Mouse (Mus musculus): ENCODE results near the gene Apobr. TPM values are rescaled to one million over a fixed set of nuclear protein-coding genes. Genes with fewer than 3 reads are reported as not detected.

Gene Apobr
- 0.34 and 0.61 TPM in 2 replicates for polyA plus RNA-seq (2014; fragmentation: Nextera tagmentation; extraction: Ambion mirVana)

- no peaks in the 10 kb centered on the region; the same call in 1 of the 2 replicates for H3K27me3 ChIP-seq (ENCODE audit: control insufficient read depth, insufficient read depth, low read length)
- no peaks in the 10 kb centered on the region for H3K36me3 ChIP-seq (ENCODE audit: control insufficient read depth, insufficient read depth, low read length)
- ATAC-seq (ENCODE audit: insufficient number of reproducible peaks, low FRiP score, low TSS enrichment, low read depth) (no peak), DNase-seq (ENCODE audit: low spot score) (no peak)
- 0 out of 2 replicates have a peak, but pooled peaks cover 3% of the 10 kb centered on the region for H3K4me1 ChIP-seq (ENCODE audit: control insufficient read depth, insufficient read depth, low read length)
- no peak within 1 kb of the TSS for H3K9ac ChIP-seq (ENCODE audit: low read length)
- H3K4me2 ChIP-seq (ENCODE audit: low read depth, severe bottlenecking): peak within 1 kb of the TSS; percentile 84
- no peak within 1 kb of the TSS for H3K4me3 ChIP-seq (ENCODE audit: low read depth, low read length)
- H3K27ac ChIP-seq (replicated peaks; ENCODE audit: low read depth, low read length): no peak within 1 kb of the TSS
- 69% methylated on average over 8 of the region's 8 CpGs for WGBS
- no peaks in the 10 kb centered on the region for H3K9me3 ChIP-seq (ENCODE audit: control insufficient read depth, low read length)
Measured at GRCm38 (mm10) chr7:126584506-126584977, at the start of gene Apobr. Gene Apobr (plus strand): TSS chr7:126584942.

GRCm38 (mm10) chr7:126535766-126536165 is 49.0 kb upstream of the Apobr start:
- WGBS: 3% methylated on average over 28 of the region's 28 CpGs
- DNase-seq (ENCODE audit: low spot score): peak; percentile 65
- Histone ChIP-seq H3K4me2 (ENCODE audit: low read depth, severe bottlenecking) (peak overlapping the region; percentile 77), H3K27ac (replicated peaks; ENCODE audit: low read depth, low read length) (no peak overlapping the region), H3K4me3 (ENCODE audit: low read depth, low read length) (peak overlapping the region; percentile 39), H3K36me3 (ENCODE audit: control insufficient read depth, insufficient read depth, low read length) (no peaks in the 10 kb centered on the region), H3K27me3 (ENCODE audit: control insufficient read depth, insufficient read depth, low read length) (peaks cover 8% of the 10 kb centered on the region; the same call in 1 of the 2 replicates), H3K9me3 (ENCODE audit: control insufficient read depth, low read length) (no peaks in the 10 kb centered on the region), H3K4me1 (ENCODE audit: control insufficient read depth, insufficient read depth, low read length) (no peaks in the 10 kb centered on the region), H3K9ac (ENCODE audit: low read length) (peak overlapping the region; percentile 74)
- ATAC-seq (ENCODE audit: insufficient number of reproducible peaks, low FRiP score, low TSS enrichment, low read depth): no peak

GRCm38 (mm10) chr7:126536466-126536865 is 48.3 kb upstream of the Apobr start:
- H3K4me2 ChIP-seq (ENCODE audit: low read depth, severe bottlenecking): peak overlapping the region; percentile 77; the same call in 1 of the 2 replicates
- 58% methylated on average over 9 of the region's 9 CpGs for WGBS
- no peak for ATAC-seq (ENCODE audit: insufficient number of reproducible peaks, low FRiP score, low TSS enrichment, low read depth)

GRCm38 (mm10) chr7:126537820-126538585 is 46.7 kb upstream of the Apobr start:
- peak; percentile 58 for DNase-seq (ENCODE audit: low spot score)

More at GRCm38 (mm10) chr7:126536466-126536865, 48.3 kb upstream of the Apobr start:
- peak overlapping the region; percentile 39 for H3K4me3 ChIP-seq (ENCODE audit: low read depth, low read length)
- H3K4me1 ChIP-seq (ENCODE audit: control insufficient read depth, insufficient read depth, low read length): no peaks in the 10 kb centered on the region
- H3K9ac ChIP-seq (ENCODE audit: low read length): peak overlapping the region; percentile 74; the same call in 1 of the 2 replicates
- no peaks in the 10 kb centered on the region for H3K36me3 ChIP-seq (ENCODE audit: control insufficient read depth, insufficient read depth, low read length)
- H3K27me3 ChIP-seq (ENCODE audit: control insufficient read depth, insufficient read depth, low read length): peaks cover 8% of the 10 kb centered on the region; the same call in 1 of the 2 replicates
- no peaks in the 10 kb centered on the region for H3K9me3 ChIP-seq (ENCODE audit: control insufficient read depth, low read length)
- no peak overlapping the region for H3K27ac ChIP-seq (replicated peaks; ENCODE audit: low read depth, low read length)
- DNase-seq (ENCODE audit: low spot score): peak; percentile 31

GRCm38 (mm10) chr7:126541661-126542060 is 43.1 kb upstream of the Apobr start:
- Histone ChIP-seq H3K4me3 (ENCODE audit: low read depth, low read length) (no peak overlapping the region), H3K9me3 (ENCODE audit: control insufficient read depth, low read length) (no peaks in the 10 kb centered on the region), H3K4me1 (ENCODE audit: control insufficient read depth, insufficient read depth, low read length) (no peaks in the 10 kb centered on the region), H3K9ac (ENCODE audit: low read length) (no peak overlapping the region), H3K4me2 (ENCODE audit: low read depth, severe bottlenecking) (no peak overlapping the region), H3K36me3 (ENCODE audit: control insufficient read depth, insufficient read depth, low read length) (peaks cover 4% of the 10 kb centered on the region; the same call in 1 of the 2 replicates), H3K27me3 (ENCODE audit: control insufficient read depth, insufficient read depth, low read length) (peaks cover 4% of the 10 kb centered on the region; the same call in 1 of the 2 replicates), H3K27ac (replicated peaks; ENCODE audit: low read depth, low read length) (no peak overlapping the region)
- DNase-seq (ENCODE audit: low spot score) (no peak), ATAC-seq (ENCODE audit: insufficient number of reproducible peaks, low FRiP score, low TSS enrichment, low read depth) (no peak)
- 68% methylated on average over 1 of the region's 1 CpGs for WGBS

More at GRCm38 (mm10) chr7:126537820-126538585, 46.7 kb upstream of the Apobr start:
- H3K27ac ChIP-seq (replicated peaks; ENCODE audit: low read depth, low read length): no peak overlapping the region
- 76% methylated on average over 5 of the region's 5 CpGs for WGBS
- H3K4me1 ChIP-seq (ENCODE audit: control insufficient read depth, insufficient read depth, low read length): no peaks in the 10 kb centered on the region
- no peak overlapping the region for H3K4me2 ChIP-seq (ENCODE audit: low read depth, severe bottlenecking)
- peaks cover 8% of the 10 kb centered on the region; the same call in 1 of the 2 replicates for H3K27me3 ChIP-seq (ENCODE audit: control insufficient read depth, insufficient read depth, low read length)
- ATAC-seq (ENCODE audit: insufficient number of reproducible peaks, low FRiP score, low TSS enrichment, low read depth): no peak
- H3K36me3 ChIP-seq (ENCODE audit: control insufficient read depth, insufficient read depth, low read length): no peaks in the 10 kb centered on the region
- H3K9ac ChIP-seq (ENCODE audit: low read length): no peak overlapping the region
- H3K9me3 ChIP-seq (ENCODE audit: control insufficient read depth, low read length): no peaks in the 10 kb centered on the region
- H3K4me3 ChIP-seq (ENCODE audit: low read depth, low read length): no peak overlapping the region

GRCm38 (mm10) chr7:126545631-126546030 is 39.1 kb upstream of the Apobr start:
- H3K9ac ChIP-seq (ENCODE audit: low read length): no peak overlapping the region
- H3K27ac ChIP-seq (replicated peaks; ENCODE audit: low read depth, low read length): no peak overlapping the region
- H3K4me2 ChIP-seq (ENCODE audit: low read depth, severe bottlenecking): no peak overlapping the region
- no peak for DNase-seq (ENCODE audit: low spot score)
- WGBS: 94% methylated on average over 2 of the region's 2 CpGs
- H3K36me3 ChIP-seq (ENCODE audit: control insufficient read depth, insufficient read depth, low read length): peaks cover 13% of the 10 kb centered on the region; the same call in 1 of the 2 replicates
- H3K9me3 ChIP-seq (ENCODE audit: control insufficient read depth, low read length): no peaks in the 10 kb centered on the region
- no peak overlapping the region for H3K4me3 ChIP-seq (ENCODE audit: low read depth, low read length)
- H3K27me3 ChIP-seq (ENCODE audit: control insufficient read depth, insufficient read depth, low read length): no peaks in the 10 kb centered on the region
- ATAC-seq (ENCODE audit: insufficient number of reproducible peaks, low FRiP score, low TSS enrichment, low read depth): no peak
- no peaks in the 10 kb centered on the region for H3K4me1 ChIP-seq (ENCODE audit: control insufficient read depth, insufficient read depth, low read length)

GRCm38 (mm10) chr7:126554796-126555195 is 29.9 kb upstream of the Apobr start:
- no peaks in the 10 kb centered on the region for H3K27me3 ChIP-seq (ENCODE audit: control insufficient read depth, insufficient read depth, low read length)
- DNase-seq (ENCODE audit: low spot score) (no peak), ATAC-seq (ENCODE audit: insufficient number of reproducible peaks, low FRiP score, low TSS enrichment, low read depth) (no peak)
- no peak overlapping the region for H3K27ac ChIP-seq (replicated peaks; ENCODE audit: low read depth, low read length)
- H3K9ac ChIP-seq (ENCODE audit: low read length): no peak overlapping the region
- H3K36me3 ChIP-seq (ENCODE audit: control insufficient read depth, insufficient read depth, low read length): peaks cover 42% of the 10 kb centered on the region
- H3K4me1 ChIP-seq (ENCODE audit: control insufficient read depth, insufficient read depth, low read length): no peaks in the 10 kb centered on the region
- H3K4me3 ChIP-seq (ENCODE audit: low read depth, low read length): no peak overlapping the region
- no peaks in the 10 kb centered on the region for H3K9me3 ChIP-seq (ENCODE audit: control insufficient read depth, low read length)
- WGBS: 96% methylated on average over 1 of the region's 1 CpGs
- H3K4me2 ChIP-seq (ENCODE audit: low read depth, severe bottlenecking): no peak overlapping the region

GRCm38 (mm10) chr7:126556635-126557034 is 28.1 kb upstream of the Apobr start:
- Histone ChIP-seq H3K27me3 (ENCODE audit: control insufficient read depth, insufficient read depth, low read length) (no peaks in the 10 kb centered on the region), H3K4me3 (ENCODE audit: low read depth, low read length) (no peak overlapping the region), H3K4me2 (ENCODE audit: low read depth, severe bottlenecking) (no peak overlapping the region), H3K9me3 (ENCODE audit: control insufficient read depth, low read length) (no peaks in the 10 kb centered on the region), H3K4me1 (ENCODE audit: control insufficient read depth, insufficient read depth, low read length) (no peaks in the 10 kb centered on the region), H3K36me3 (ENCODE audit: control insufficient read depth, insufficient read depth, low read length) (peaks cover 45% of the 10 kb centered on the region), H3K9ac (ENCODE audit: low read length) (no peak overlapping the region), H3K27ac (replicated peaks; ENCODE audit: low read depth, low read length) (no peak overlapping the region)
- ATAC-seq (ENCODE audit: insufficient number of reproducible peaks, low FRiP score, low TSS enrichment, low read depth): no peak
- WGBS: 93% methylated on average over 5 of the region's 5 CpGs
- no peak for DNase-seq (ENCODE audit: low spot score)

Data from limb, embryonic 11.5 days (tissue).